Mouse (Mus musculus) frontal cortex, postnatal 36 days (tissue): Measurements from ENCODE around the gene Mcm2.

ENCODE experiments used
- DNase-seq, 2 experiments: peaks; one replicate each; pipeline ENCODE4 v3.0.0; 2022; ENCODE audit warnings: low spot score in 2 of 2

Gene Mcm2

DNA sequence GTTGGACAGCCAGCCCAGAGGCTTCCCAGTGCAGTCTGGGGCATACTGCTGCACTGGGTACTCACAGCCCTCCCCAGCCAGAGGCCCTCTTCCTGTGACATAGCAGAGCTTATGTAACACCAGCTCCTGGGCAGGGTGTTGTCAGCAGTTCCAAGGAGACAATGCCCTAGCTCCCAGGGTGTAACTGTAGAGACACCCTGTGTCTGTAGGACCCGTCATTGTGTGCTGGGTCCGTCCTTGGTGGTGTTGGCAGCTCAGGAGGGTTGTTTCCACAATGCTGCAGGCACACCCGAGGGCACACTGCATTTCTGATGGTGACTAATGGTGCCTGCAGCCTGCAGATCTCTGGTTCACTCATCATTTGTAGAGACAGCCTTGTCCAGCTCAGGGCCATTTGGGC is 28.3 kb upstream of the Mcm2 start:
- no peak for DNase-seq

DNA sequence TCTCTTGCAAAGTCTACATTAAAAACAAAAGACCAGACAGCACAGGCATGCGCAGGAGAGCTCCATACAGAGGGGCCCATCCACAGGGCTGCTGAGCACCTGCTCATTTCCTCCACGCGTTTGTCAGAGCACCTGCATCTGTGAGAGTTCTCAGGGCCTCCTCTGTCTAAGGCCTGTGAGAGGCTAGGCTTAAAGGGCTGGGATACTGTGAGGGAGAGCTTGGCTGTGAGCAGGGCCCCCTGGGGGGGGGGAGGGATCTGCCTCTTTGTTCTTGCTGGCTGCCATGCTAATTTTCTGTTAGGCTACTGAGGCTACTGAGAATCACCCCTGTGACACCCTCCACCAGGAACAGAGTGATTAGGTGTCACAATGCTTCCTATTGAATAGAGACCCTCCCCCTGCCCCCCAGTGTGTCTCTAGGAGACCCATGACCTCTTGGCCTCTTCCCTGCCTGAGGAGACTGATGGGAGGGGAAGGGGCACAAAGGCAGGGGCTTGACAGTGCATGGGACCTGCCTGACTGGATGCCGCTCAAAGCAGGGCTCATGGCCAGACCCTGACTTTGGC is 27.1 kb upstream of the Mcm2 start:
- DNase-seq: no peak

- no peak for DNase-seq
These were observed 26.1 kb upstream of the Mcm2 start for GRCm38 (mm10) chr6:88924502-88925275.

- no peak for DNase-seq
These were observed 20.2 kb upstream of the Mcm2 start for GRCm38 (mm10) chr6:88918802-88919201.

DNA sequence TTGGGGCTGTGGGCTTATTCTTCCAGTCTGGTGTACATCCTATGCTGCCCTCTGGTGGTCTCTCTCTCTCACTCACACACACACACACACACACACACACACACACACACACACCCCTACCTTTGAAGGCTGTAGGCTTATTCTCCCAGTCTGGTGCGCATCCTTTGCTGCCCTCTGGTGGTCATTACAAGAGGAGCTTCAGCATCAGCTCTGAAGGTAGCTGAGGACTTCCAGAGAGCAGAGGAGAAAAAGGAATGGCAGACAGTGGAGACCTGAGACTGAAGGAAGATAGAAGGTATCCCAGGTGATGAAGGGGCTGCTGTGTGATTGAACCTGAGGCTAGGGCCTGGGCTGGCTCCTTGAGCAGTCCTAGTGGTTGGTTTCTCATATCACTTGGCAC is 17.6 kb upstream of the Mcm2 start:
- DNase-seq: peak; percentile 34 to 66

GRCm38 (mm10) chr6:88915510-88915909 is 16.9 kb upstream of the Mcm2 start:
- DNase-seq: no peak

DNA sequence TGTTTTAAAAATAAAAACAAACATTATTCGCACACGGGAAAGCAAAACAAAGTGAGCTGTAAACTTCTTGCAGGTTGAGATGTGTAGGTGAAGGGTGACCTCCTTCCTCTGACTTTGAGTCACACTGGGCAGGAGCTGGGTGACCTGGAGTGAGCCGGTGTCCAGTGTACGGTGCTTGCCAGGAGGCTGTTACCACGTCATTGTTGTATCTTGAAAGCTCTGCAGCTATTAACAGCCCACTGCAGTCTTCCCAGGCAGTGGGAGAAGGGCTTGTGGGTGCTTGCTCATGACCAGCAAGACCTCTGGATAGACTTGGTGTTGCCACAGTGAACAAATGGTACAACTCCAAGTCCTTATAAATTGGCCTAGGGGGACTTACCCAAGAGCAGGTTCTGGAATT is 16.2 kb upstream of the Mcm2 start:
- no peak for DNase-seq

- DNase-seq: no peak
These were observed 14.9 kb upstream of the Mcm2 start for GRCm38 (mm10) chr6:88913440-88913839.

DNA sequence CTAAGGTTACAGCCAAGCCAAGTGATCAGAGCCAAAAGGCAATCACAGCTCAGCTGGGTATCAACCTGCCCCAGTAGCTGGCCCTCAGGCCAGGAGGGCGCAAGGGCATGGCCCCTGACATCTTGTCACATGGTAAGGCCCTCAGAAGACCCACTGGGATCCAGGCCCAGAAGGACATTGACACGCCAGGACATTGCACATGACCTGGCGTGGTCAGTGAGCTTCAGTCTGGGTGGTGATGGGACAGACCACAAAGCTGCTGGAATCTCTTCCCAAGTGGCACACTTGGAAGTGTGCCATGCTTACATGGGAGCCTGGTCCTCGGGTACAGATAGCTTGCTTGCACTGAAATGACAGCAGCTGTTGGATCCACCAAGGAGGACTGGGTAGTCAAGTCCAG is 14.4 kb upstream of the Mcm2 start:
- DNase-seq: no peak

GRCm38 (mm10) chr6:88909151-88909550 is 10.6 kb upstream of the Mcm2 start:
- DNase-seq: no peak

GRCm38 (mm10) chr6:88906369-88907108 is 8.0 kb upstream of the Mcm2 start:
- DNase-seq: peak; percentile 50 to 64

DNA sequence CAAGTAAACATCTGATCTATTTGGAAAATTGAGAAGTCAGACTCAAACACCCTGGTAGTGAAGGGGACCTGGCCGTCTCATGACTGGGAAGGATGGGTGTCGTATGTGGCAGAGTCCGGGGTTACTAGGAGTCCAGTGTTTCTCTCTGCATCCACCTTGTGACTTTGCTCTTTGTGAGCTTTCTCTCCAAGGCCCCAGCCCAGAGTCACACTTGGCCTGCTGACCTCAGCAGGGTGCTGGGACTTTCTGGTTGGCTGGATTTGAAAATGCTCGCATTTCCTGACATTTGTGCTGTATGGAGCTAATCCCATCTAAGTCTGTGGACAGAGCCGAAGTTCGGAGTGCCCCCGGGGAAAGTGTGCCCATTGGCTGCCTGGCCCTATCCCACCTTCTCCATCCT is 6.5 kb upstream of the Mcm2 start:
- no peak for DNase-seq

- no peak for DNase-seq
These were observed 5.9 kb upstream of the Mcm2 start for GRCm38 (mm10) chr6:88904456-88904974.

GRCm38 (mm10) chr6:88903708-88904107 is 5.1 kb upstream of the Mcm2 start:
- DNase-seq: no peak

- DNase-seq: peak; percentile 93 to 95
These were observed 3.6 kb upstream of the Mcm2 start, which contains the start of gene Tpra1 for GRCm38 (mm10) chr6:88901947-88902820. TSS of gene Tpra1 (plus strand) at chr6:88902251.

DNA sequence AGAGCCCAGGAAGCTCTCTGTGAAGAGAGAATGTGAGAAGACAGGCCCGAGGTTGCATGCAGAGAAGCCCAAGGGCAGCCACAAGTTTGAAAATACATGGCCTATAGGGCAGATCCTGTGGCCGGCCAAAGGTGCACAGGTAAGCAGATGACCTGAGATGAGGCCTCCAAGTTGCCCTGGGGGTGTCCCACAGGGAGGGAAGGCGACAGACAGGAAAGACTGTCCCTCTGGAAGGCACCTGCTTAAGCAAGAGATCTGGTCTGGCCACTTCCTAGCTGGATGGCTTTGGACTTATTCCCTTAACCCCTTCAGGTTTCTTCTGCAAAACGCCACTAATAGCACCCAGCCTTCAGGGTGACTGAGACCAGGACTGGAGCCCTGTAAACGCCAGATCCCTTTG is 2.9 kb upstream of the Mcm2 start:
- DNase-seq: no peak

GRCm38 (mm10) chr6:88899628-88900027 is 1.0 kb upstream of the Mcm2 start:
- DNase-seq: no peak

- no peak for DNase-seq
These were observed 506 bp upstream of the Mcm2 start for GRCm38 (mm10) chr6:88899086-88899485.

DNA sequence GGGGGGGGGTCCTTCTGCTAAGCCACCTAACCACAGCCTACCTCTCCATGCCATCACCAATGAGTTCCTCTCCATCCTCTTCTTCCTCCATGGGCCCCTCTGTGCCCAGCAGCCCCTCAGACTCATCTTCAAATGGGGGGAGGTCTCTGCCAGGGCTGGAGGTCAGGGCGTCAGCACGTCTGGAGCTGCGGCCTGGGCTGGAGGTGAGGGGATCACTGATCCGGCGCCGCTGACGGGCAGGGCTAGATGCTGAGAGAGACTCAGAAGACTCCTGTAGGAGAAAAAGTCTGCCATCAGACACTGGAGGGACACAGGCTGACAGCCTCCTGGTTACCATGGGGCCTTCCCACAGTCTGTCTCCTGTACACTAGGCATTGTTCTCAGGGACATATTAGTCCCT is 1.3 kb downstream of the Mcm2 start:
- no peak for DNase-seq

DNA sequence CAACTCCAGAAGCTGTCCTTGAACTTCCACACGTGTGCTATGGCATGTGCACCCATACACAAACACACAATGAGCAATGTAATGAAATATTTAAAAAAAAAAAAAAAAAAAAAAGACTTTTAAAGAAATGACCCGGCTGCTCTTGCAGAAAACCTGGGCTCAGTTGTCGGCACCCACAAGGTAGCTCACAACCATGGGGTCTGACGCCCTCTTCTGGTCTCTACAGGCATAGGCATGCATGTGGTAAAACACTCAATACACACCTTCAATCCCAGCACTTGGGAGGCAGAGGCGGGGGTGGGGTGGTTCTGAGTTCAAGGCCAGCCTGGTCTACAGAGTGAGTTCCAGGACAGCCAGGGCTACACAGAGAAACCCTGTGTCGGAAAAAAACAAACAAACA is 2.6 kb downstream of the Mcm2 start:
- no peak for DNase-seq

DNA sequence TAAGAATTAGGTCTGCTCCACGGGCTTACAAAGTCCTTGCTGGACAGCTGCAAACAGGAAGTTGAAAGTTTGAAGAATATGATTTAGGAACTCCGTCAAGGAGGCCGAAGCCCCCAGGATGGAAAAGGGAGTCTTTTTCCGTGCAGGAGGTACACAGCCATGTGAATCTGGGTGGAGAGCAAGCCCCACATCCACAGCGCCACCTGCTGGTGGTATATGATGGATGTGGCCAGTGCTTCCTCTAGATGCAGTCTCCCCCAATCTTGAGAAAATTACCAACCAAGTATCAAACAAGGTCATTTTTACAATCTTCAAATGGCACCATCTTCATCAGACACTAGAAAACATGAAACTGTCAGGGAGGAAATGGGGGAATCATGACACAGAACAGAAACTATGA is 5.0 kb downstream of the Mcm2 start:
- peak; percentile 54 to 66 for DNase-seq

GRCm38 (mm10) chr6:88890832-88891231 is 7.7 kb downstream of the Mcm2 start:
- DNase-seq: no peak
